Mouse (Mus musculus): ENCODE results near the gene Adssl1. TPM values are rescaled to one million over a fixed set of nuclear protein-coding genes. Genes with fewer than 3 reads are reported as not detected.

Gene Adssl1
- polyA plus RNA-seq, 1 experiment from 2014 or later = 43.0 TPM

- Histone ChIP-seq H3K27ac (ENCODE audit: low read length) (0 out of 2 replicates have a peak overlapping the region, but pooled peaks have one; percentile 85), H3K9me3 (ENCODE audit: low read length) (no peaks in the 10 kb centered on the region), H3K27me3 (replicated peaks; ENCODE audit: insufficient read depth, low read length) (peaks cover 4% of the 10 kb centered on the region; the same call in 1 of the 2 replicates), H3K4me3 (ENCODE audit: low read depth, low read length) (no peak overlapping the region), H3K4me2 (replicated peaks; ENCODE audit: low read depth, low read length) (no peak overlapping the region), H3K9ac (replicated peaks; ENCODE audit: low read depth) (no peak overlapping the region), H3K4me1 (ENCODE audit: insufficient read depth, low read depth, low read length) (peaks cover 21% of the 10 kb centered on the region), H3K36me3 (ENCODE audit: insufficient read depth, low read length) (no peaks in the 10 kb centered on the region)
- peak; percentile 67 for TF ChIP-seq CTCF (IDR thresholded peaks at IDR 0.05)
- TF ChIP-seq EP300 (IDR thresholded peaks at IDR 0.05) = no peak
- WGBS = 63% methylated on average over 7 of the region's 7 CpGs
- ATAC-seq (no peak), DNase-seq (ENCODE audit: low spot score) (peak; percentile 45)
Observed at GRCm38 (mm10) chr12:112627097-112627881, 7.4 kb downstream of the Adssl1 start.

- Histone ChIP-seq H3K27me3 (replicated peaks; ENCODE audit: insufficient read depth, low read length) (no peaks in the 10 kb centered on the region), H3K4me2 (replicated peaks; ENCODE audit: low read depth, low read length) (no peak overlapping the region), H3K4me1 (ENCODE audit: insufficient read depth, low read depth, low read length) (peaks cover 21% of the 10 kb centered on the region), H3K9ac (replicated peaks; ENCODE audit: low read depth) (no peak overlapping the region), H3K9me3 (ENCODE audit: low read length) (no peaks in the 10 kb centered on the region), H3K36me3 (ENCODE audit: insufficient read depth, low read length) (no peaks in the 10 kb centered on the region), H3K27ac (ENCODE audit: low read length) (peak overlapping the region; percentile 85), H3K4me3 (ENCODE audit: low read depth, low read length) (no peak overlapping the region)
- no peak for TF ChIP-seq CTCF (IDR thresholded peaks at IDR 0.05)
- TF ChIP-seq EP300 (IDR thresholded peaks at IDR 0.05) = no peak
- no peak for ATAC-seq
- DNase-seq (ENCODE audit: low spot score) = no peak
- WGBS = 71% methylated on average over 6 of the region's 6 CpGs
Observed at GRCm38 (mm10) chr12:112628197-112628596, 8.4 kb downstream of the Adssl1 start.

DNA sequence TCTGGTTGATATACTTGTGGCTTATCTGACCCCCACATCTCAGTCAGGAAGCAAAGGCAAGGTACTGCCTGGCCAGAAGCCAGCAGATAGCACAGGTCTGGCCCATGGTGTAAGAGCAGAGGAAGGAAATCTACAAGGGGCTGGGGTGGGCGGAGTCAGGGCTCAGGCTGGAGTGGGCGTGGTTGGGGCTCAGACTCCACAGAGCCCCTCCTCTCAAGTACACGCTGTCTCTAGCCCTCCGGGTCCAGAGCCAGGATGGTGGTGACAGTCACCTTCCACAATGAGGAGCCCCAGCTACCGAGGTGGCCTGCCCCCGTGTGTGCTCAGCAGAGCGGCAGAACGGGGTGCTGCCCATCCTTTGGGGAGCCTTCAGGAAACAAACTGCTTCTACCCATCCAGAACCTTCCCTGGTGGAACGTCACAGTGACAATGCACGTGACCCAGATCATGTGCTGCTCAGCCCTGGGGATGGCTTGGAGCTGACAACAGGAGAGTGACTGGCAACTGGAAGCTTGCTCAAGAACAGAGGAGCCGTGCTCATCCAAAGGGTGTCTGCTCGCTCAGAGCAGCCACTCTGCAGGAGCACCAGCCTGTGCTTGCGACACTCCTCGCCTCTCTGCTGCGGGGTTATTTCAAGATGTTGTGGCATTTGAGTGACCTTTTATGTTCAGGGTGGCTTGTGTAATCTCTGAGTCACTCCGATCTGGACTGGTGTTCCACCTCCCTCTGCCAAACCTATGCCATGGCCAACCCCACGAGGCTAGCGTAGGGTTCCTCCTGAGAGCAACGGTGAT, 9.3 kb downstream of the Adssl1 start:
- H3K9ac ChIP-seq (replicated peaks; ENCODE audit: low read depth) = no peak overlapping the region
- 15% methylated on average over 19 of the region's 19 CpGs for WGBS
- no peaks in the 10 kb centered on the region for H3K9me3 ChIP-seq (ENCODE audit: low read length)
- H3K4me1 ChIP-seq (ENCODE audit: insufficient read depth, low read depth, low read length) = peaks cover 21% of the 10 kb centered on the region
- peak overlapping the region; percentile 48 for H3K4me2 ChIP-seq (replicated peaks; ENCODE audit: low read depth, low read length)
- 0 out of 2 replicates have a peak, but pooled peaks have one; percentile 1 for TF ChIP-seq CTCF (IDR thresholded peaks at IDR 0.05)
- TF ChIP-seq EP300 (IDR thresholded peaks at IDR 0.05) = peak; percentile 94
- ATAC-seq (peak; percentile 80), DNase-seq (ENCODE audit: low spot score) (peak; percentile 96)
- no peak overlapping the region for H3K4me3 ChIP-seq (ENCODE audit: low read depth, low read length)
- no peaks in the 10 kb centered on the region for H3K36me3 ChIP-seq (ENCODE audit: insufficient read depth, low read length)
- H3K27me3 ChIP-seq (replicated peaks; ENCODE audit: insufficient read depth, low read length) = no peaks in the 10 kb centered on the region
- H3K27ac ChIP-seq (ENCODE audit: low read length) = peak overlapping the region; percentile 85

DNA sequence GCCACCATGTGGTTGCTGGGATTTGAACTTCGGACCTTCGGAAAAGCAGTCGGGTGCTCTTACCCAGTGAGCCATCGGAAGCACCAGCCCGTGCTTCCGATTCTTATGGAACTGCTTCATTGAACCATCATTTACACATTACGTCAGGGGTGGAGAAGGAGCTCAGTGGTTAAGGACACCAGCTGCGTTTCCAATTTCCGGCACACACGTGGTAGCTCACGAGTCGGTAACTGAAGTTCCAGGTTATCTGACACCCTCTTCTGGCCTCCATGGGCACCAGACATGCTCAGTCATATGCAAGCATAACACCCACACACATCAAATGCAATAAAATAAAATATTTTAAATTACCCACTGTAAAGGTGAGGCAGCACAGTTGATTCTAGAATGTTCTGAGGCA, 10.2 kb downstream of the Adssl1 start:
- Histone ChIP-seq H3K4me1 (ENCODE audit: insufficient read depth, low read depth, low read length) (peaks cover 21% of the 10 kb centered on the region), H3K9ac (replicated peaks; ENCODE audit: low read depth) (no peak overlapping the region), H3K36me3 (ENCODE audit: insufficient read depth, low read length) (no peaks in the 10 kb centered on the region), H3K27me3 (replicated peaks; ENCODE audit: insufficient read depth, low read length) (no peaks in the 10 kb centered on the region), H3K27ac (ENCODE audit: low read length) (no peak overlapping the region), H3K9me3 (ENCODE audit: low read length) (no peaks in the 10 kb centered on the region), H3K4me3 (ENCODE audit: low read depth, low read length) (no peak overlapping the region), H3K4me2 (replicated peaks; ENCODE audit: low read depth, low read length) (no peak overlapping the region)
- DNase-seq (ENCODE audit: low spot score) (no peak), ATAC-seq (no peak)
- 94% methylated on average over 12 of the region's 12 CpGs for WGBS
- TF ChIP-seq CTCF (IDR thresholded peaks at IDR 0.05) (no peak), EP300 (IDR thresholded peaks at IDR 0.05) (no peak)

DNA sequence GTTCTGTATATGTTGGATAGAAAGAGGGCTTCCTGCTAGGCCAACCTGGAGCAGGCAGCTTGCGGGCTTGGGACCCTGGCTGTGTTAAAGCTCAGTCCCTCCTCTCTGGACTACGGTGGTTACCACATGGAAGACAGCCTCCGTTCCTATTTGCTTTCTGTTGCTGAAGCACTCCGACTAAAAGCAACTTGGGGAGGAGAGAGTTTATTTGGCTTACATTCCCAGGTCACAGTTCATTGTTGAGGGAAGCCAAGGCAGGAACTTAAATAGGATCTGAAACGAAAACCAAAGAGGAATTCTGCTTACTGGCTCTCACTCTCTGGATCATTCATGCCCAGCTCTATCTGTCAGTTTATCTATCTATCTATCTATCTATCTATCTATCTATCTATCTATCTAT, 11.0 kb downstream of the Adssl1 start:
- H3K27me3 ChIP-seq (replicated peaks; ENCODE audit: insufficient read depth, low read length) = no peaks in the 10 kb centered on the region
- ATAC-seq = no peak
- 51% methylated on average over 5 of the region's 5 CpGs for WGBS

GRCm38 (mm10) chr12:112631472-112631871, 11.6 kb downstream of the Adssl1 start:
- Histone ChIP-seq H3K9me3 (ENCODE audit: low read length) (no peaks in the 10 kb centered on the region), H3K4me2 (replicated peaks; ENCODE audit: low read depth, low read length) (no peak overlapping the region), H3K4me3 (ENCODE audit: low read depth, low read length) (no peak overlapping the region), H3K9ac (replicated peaks; ENCODE audit: low read depth) (no peak overlapping the region), H3K27me3 (replicated peaks; ENCODE audit: insufficient read depth, low read length) (no peaks in the 10 kb centered on the region), H3K36me3 (ENCODE audit: insufficient read depth, low read length) (no peaks in the 10 kb centered on the region), H3K27ac (ENCODE audit: low read length) (peak overlapping the region; percentile 57; the same call in 1 of the 2 replicates), H3K4me1 (ENCODE audit: insufficient read depth, low read depth, low read length) (peaks cover 21% of the 10 kb centered on the region)
- DNase-seq (ENCODE audit: low spot score) (peak; percentile 49), ATAC-seq (no peak)
- 19% methylated on average over 1 of the region's 1 CpGs for WGBS
- TF ChIP-seq EP300 (IDR thresholded peaks at IDR 0.05) (no peak), CTCF (IDR thresholded peaks at IDR 0.05) (no peak)

More for the DNA sequence above, 11.0 kb downstream of the Adssl1 start:
- Histone ChIP-seq H3K9ac (replicated peaks; ENCODE audit: low read depth) (no peak overlapping the region), H3K4me2 (replicated peaks; ENCODE audit: low read depth, low read length) (no peak overlapping the region), H3K9me3 (ENCODE audit: low read length) (no peaks in the 10 kb centered on the region), H3K27ac (ENCODE audit: low read length) (no peak overlapping the region; the same call in 1 of the 2 replicates), H3K4me3 (ENCODE audit: low read depth, low read length) (no peak overlapping the region), H3K36me3 (ENCODE audit: insufficient read depth, low read length) (no peaks in the 10 kb centered on the region), H3K4me1 (ENCODE audit: insufficient read depth, low read depth, low read length) (peaks cover 21% of the 10 kb centered on the region)
- no peak for TF ChIP-seq CTCF (IDR thresholded peaks at IDR 0.05)
- no peak for TF ChIP-seq EP300 (IDR thresholded peaks at IDR 0.05)
- no peak for DNase-seq (ENCODE audit: low spot score)
